Mouse (Mus musculus) testis, adult 2 months (tissue): ENCODE results near the gene Dnajc17. TPM values are rescaled to one million over a fixed set of nuclear protein-coding genes. Genes with fewer than 3 reads are reported as not detected.
A peak's percentile ranks its signal among the peaks of the same experiment; 100 is the strongest.

Source experiments
- H3K27ac ChIP-seq: fragments of 200-500 bp; 2 replicates; pipeline ENCODE4 v1.5.1; 2012; ENCODE audit warnings: low read depth, low read length; ENCODE audit not compliant: control insufficient read depth, insufficient read depth
- H3K27me3 ChIP-seq: fragments of 200-500 bp; 2 replicates; pipeline ENCODE4 v1.6.1; 2012; ENCODE audit warnings: mild to moderate bottlenecking, low read length, moderate library complexity; ENCODE audit not compliant: control insufficient read depth, insufficient read depth
- H3K36me3 ChIP-seq: fragments of 200-500 bp; 2 replicates; pipeline ENCODE4 v1.6.1; 2012; ENCODE audit warnings: mild to moderate bottlenecking, low read length; ENCODE audit not compliant: control insufficient read depth, insufficient read depth
- H3K4me1 ChIP-seq: fragments of 200-500 bp; 2 replicates; pipeline ENCODE4 v1.6.1; 2012; ENCODE audit warnings: low read length; ENCODE audit not compliant: control insufficient read depth, insufficient read depth
- H3K4me3 ChIP-seq: fragments of 200-500 bp; 2 replicates; pipeline ENCODE4 v1.5.1; 2012; ENCODE audit warnings: low read depth, mild to moderate bottlenecking, low read length, moderate library complexity, mixed read lengths; ENCODE audit not compliant: control insufficient read depth
- CTCF ChIP-seq: fragments of 200-500 bp; IDR thresholded peaks from 2 replicates; pipeline ENCODE4 v1.5.1; 2012; ENCODE audit warnings: low read depth, mild to moderate bottlenecking, inconsistent platforms, low read length, moderate library complexity; ENCODE audit not compliant: control insufficient read depth, insufficient read depth, insufficient replicate concordance
- POLR2A ChIP-seq: fragments of 200-500 bp; IDR thresholded peaks from 2 replicates; pipeline ENCODE4 v1.6.1; 2012; ENCODE audit warnings: low read depth, mild to moderate bottlenecking, inconsistent platforms, low read length, moderate library complexity; ENCODE audit not compliant: control insufficient read depth
- polyA plus RNA-seq: library from polyadenylated mRNA; depleted of rRNA; stranded (reverse); fragments of >200 nt; gene quantifications from 2 replicates; pipeline ENCODE4 v1.2.3, GENCODE M21; 2012

Dnajc17 gene
- polyA plus RNA-seq, 1 experiment = 3.7 TPM

- Histone ChIP-seq H3K27me3 (no peaks in the 10 kb centered on the region), H3K4me3 (no peak overlapping the region), H3K4me1 (no peaks in the 10 kb centered on the region), H3K36me3 (peaks cover 2% of the 10 kb centered on the region), H3K27ac (no peak overlapping the region)
- TF ChIP-seq POLR2A = no peak
- TF ChIP-seq CTCF = no peak
Measured at GRCm38 (mm10) chr2:119176761-119177160, 31.8 kb downstream of the Dnajc17 start.

- no peak overlapping the region for H3K27ac ChIP-seq
- H3K27me3 ChIP-seq = no peaks in the 10 kb centered on the region
- H3K4me1 ChIP-seq = no peaks in the 10 kb centered on the region
Measured at GRCm38 (mm10) chr2:119175614-119176013, 33.0 kb downstream of the Dnajc17 start.

GRCm38 (mm10) chr2:119174866-119175265, 33.7 kb downstream of the Dnajc17 start:
- Histone ChIP-seq H3K27ac (no peak overlapping the region), H3K36me3 (peaks cover 2% of the 10 kb centered on the region), H3K4me3 (peak overlapping the region; percentile 16), H3K4me1 (no peaks in the 10 kb centered on the region), H3K27me3 (no peaks in the 10 kb centered on the region)
- TF ChIP-seq POLR2A (no peak), CTCF (no peak)

More at GRCm38 (mm10) chr2:119175614-119176013, 33.0 kb downstream of the Dnajc17 start:
- Histone ChIP-seq H3K36me3 (peaks cover 2% of the 10 kb centered on the region), H3K4me3 (peak overlapping the region; percentile 10)
- no peak for TF ChIP-seq POLR2A
- no peak for TF ChIP-seq CTCF

- TF ChIP-seq POLR2A = no peak; the same call in 1 of the 2 replicates
- TF ChIP-seq CTCF = no peak
- Histone ChIP-seq H3K27me3 (no peaks in the 10 kb centered on the region), H3K36me3 (no peaks in the 10 kb centered on the region; the same call in 1 of the 2 replicates), H3K4me3 (peak within 1 kb of the TSS; percentile 16), H3K27ac (no peak within 1 kb of the TSS), H3K4me1 (no peaks in the 10 kb centered on the region; the same call in 1 of the 2 replicates)
Measured at GRCm38 (mm10) chr2:119173991-119174651, 34.5 kb downstream of the Dnajc17 start, which contains the start of gene Gm14137. Gene Gm14137, plus strand, starts transcription at chr2:119174509.

- no peaks in the 10 kb centered on the region for H3K27me3 ChIP-seq
- H3K4me1 ChIP-seq = peaks cover under 1% of the 10 kb centered on the region; the same call in 1 of the 2 replicates
- H3K36me3 ChIP-seq = no peaks in the 10 kb centered on the region
- TF ChIP-seq CTCF (no peak), POLR2A (no peak)
- no peak overlapping the region for H3K27ac ChIP-seq
- no peak overlapping the region for H3K4me3 ChIP-seq
Measured at GRCm38 (mm10) chr2:119172862-119173576, 35.6 kb downstream of the Dnajc17 start.

- H3K4me1 ChIP-seq = peaks cover 7% of the 10 kb centered on the region
- H3K27me3 ChIP-seq = no peaks in the 10 kb centered on the region
- H3K36me3 ChIP-seq = no peaks in the 10 kb centered on the region
- no peak overlapping the region for H3K27ac ChIP-seq
- H3K4me3 ChIP-seq = no peak overlapping the region
- TF ChIP-seq CTCF (no peak), POLR2A (no peak)
Measured at GRCm38 (mm10) chr2:119172446-119172845, 36.1 kb downstream of the Dnajc17 start.

GRCm38 (mm10) chr2:119171574-119171973, 37.0 kb downstream of the Dnajc17 start:
- no peak overlapping the region for H3K4me3 ChIP-seq
- no peak overlapping the region for H3K27ac ChIP-seq
- H3K27me3 ChIP-seq = no peaks in the 10 kb centered on the region
- H3K36me3 ChIP-seq = no peaks in the 10 kb centered on the region
- peaks cover 15% of the 10 kb centered on the region for H3K4me1 ChIP-seq
- TF ChIP-seq CTCF (no peak), POLR2A (no peak)
